Mouse (Mus musculus) thymus, adult 2 months (tissue): ENCODE measurements around the gene Slc41a2. TPM values are rescaled to one million over a fixed set of nuclear protein-coding genes. Genes with fewer than 3 reads are reported as not detected.

ENCODE experiments used
- DNase-seq: peaks from one replicate; pipeline ENCODE4 v3.0.0; 2021
- H3K27ac ChIP-seq: fragments of 200-500 bp; 2 replicates; pipeline ENCODE4 v1.5.1; 2012; ENCODE audit warnings: low read length, control low read depth; ENCODE audit not compliant: control insufficient read depth, insufficient read depth
- H3K27me3 ChIP-seq: fragments of 200-500 bp; 2 replicates; pipeline ENCODE4 v1.6.1; 2012; ENCODE audit warnings: mild to moderate bottlenecking, low read length, moderate library complexity, mixed read lengths; ENCODE audit not compliant: control insufficient read depth, insufficient read depth
- H3K36me3 ChIP-seq: fragments of 200-500 bp; 2 replicates; pipeline ENCODE4 v1.6.1; 2012; ENCODE audit warnings: mild to moderate bottlenecking, low read length, moderate library complexity; ENCODE audit not compliant: control insufficient read depth, insufficient read depth
- H3K4me1 ChIP-seq: fragments of 200-500 bp; replicated peaks from 2 replicates; pipeline ENCODE4 v1.6.1; 2012; ENCODE audit warnings: low read length; ENCODE audit not compliant: control insufficient read depth, insufficient read depth
- H3K4me3 ChIP-seq: fragments of 200-500 bp; 2 replicates; pipeline ENCODE4 v1.5.1; 2012; ENCODE audit warnings: mild to moderate bottlenecking, low read length, control low read depth, moderate library complexity; ENCODE audit not compliant: control insufficient read depth, insufficient read depth
- CTCF ChIP-seq: fragments of 200-500 bp; IDR thresholded peaks from 2 replicates; pipeline ENCODE4 v1.5.1; 2012; ENCODE audit warnings: mild to moderate bottlenecking, control low read depth, low read length, moderate library complexity, borderline replicate concordance; ENCODE audit not compliant: control insufficient read depth, poor library complexity, insufficient read depth; ENCODE audit errors: extremely low read depth
- POLR2A ChIP-seq: fragments of 200-500 bp; IDR thresholded peaks from 2 replicates; pipeline ENCODE4 v1.6.1; 2012; ENCODE audit warnings: mild to moderate bottlenecking, low read length, control low read depth, moderate library complexity; ENCODE audit not compliant: control insufficient read depth, poor library complexity, insufficient read depth; ENCODE audit errors: extremely low read depth
- WGBS: fragments of 180-500 bp; shearing (Covaris S2); methylation state at CpG from one replicate; pipeline ENCODE4 v1.1.7; 2018; 5-methylcytosine and 5-hydroxymethylcytosine counted together
- polyA plus RNA-seq: library from polyadenylated mRNA; depleted of rRNA; stranded (reverse); fragments of >200 nt; gene quantifications from 2 replicates; pipeline ENCODE4 v1.2.3, GENCODE M21; 2012

The Slc41a2 gene
- polyA plus RNA-seq, 1 experiment: 0.97 TPM

- 95% methylated on average over 14 of the region's 14 CpGs for WGBS
- TF ChIP-seq POLR2A (no peak), CTCF (no peak)
- peaks cover 6% of the 10 kb centered on the region; the same call in 1 of the 2 replicates for H3K4me1 ChIP-seq
- H3K27ac ChIP-seq: no peak overlapping the region
- H3K4me3 ChIP-seq: no peak overlapping the region
- DNase-seq: no peak
- no peaks in the 10 kb centered on the region for H3K36me3 ChIP-seq
- no peaks in the 10 kb centered on the region for H3K27me3 ChIP-seq
These were observed 134.6 kb downstream of the Slc41a2 start for GRCm38 (mm10) chr10:83202906-83203702.

GRCm38 (mm10) chr10:83201525-83201924 lies 136.2 kb downstream of the Slc41a2 start:
- WGBS: 92% methylated on average over 7 of the region's 7 CpGs
- H3K4me1 ChIP-seq: peaks cover 2% of the 10 kb centered on the region; the same call in 1 of the 2 replicates
- DNase-seq: no peak
- no peaks in the 10 kb centered on the region for H3K27me3 ChIP-seq
- no peaks in the 10 kb centered on the region for H3K36me3 ChIP-seq
- TF ChIP-seq CTCF: no peak
- TF ChIP-seq POLR2A: no peak
- H3K27ac ChIP-seq: no peak overlapping the region
- H3K4me3 ChIP-seq: no peak overlapping the region

GRCm38 (mm10) chr10:83199290-83199689 lies 138.4 kb downstream of the Slc41a2 start:
- WGBS: 91% methylated on average over 9 of the region's 9 CpGs
- Histone ChIP-seq H3K27ac (no peak overlapping the region), H3K4me1 (peaks cover 4% of the 10 kb centered on the region; the same call in 1 of the 2 replicates), H3K27me3 (no peaks in the 10 kb centered on the region), H3K4me3 (no peak overlapping the region), H3K36me3 (no peaks in the 10 kb centered on the region)
- DNase-seq: no peak
- TF ChIP-seq POLR2A: no peak
- TF ChIP-seq CTCF: no peak

- Histone ChIP-seq H3K36me3 (no peaks in the 10 kb centered on the region), H3K4me3 (no peak overlapping the region), H3K4me1 (peaks cover 4% of the 10 kb centered on the region; the same call in 1 of the 2 replicates), H3K27ac (no peak overlapping the region), H3K27me3 (no peaks in the 10 kb centered on the region)
- TF ChIP-seq POLR2A (no peak), CTCF (no peak)
- DNase-seq: no peak
- WGBS: 93% methylated on average over 5 of the region's 5 CpGs
These were observed 139.0 kb downstream of the Slc41a2 start for GRCm38 (mm10) chr10:83198692-83199091.

- no peak overlapping the region for H3K27ac ChIP-seq
- WGBS: 41% methylated on average over 11 of the region's 11 CpGs
- peaks cover 4% of the 10 kb centered on the region; the same call in 1 of the 2 replicates for H3K4me1 ChIP-seq
- peak; percentile 84 for DNase-seq
- no peaks in the 10 kb centered on the region for H3K27me3 ChIP-seq
- TF ChIP-seq CTCF (peak; percentile 90), POLR2A (no peak)
- H3K36me3 ChIP-seq: no peaks in the 10 kb centered on the region
- no peak overlapping the region for H3K4me3 ChIP-seq
These were observed 139.9 kb downstream of the Slc41a2 start for GRCm38 (mm10) chr10:83197690-83198336.

- Histone ChIP-seq H3K36me3 (no peaks in the 10 kb centered on the region), H3K4me3 (no peak overlapping the region), H3K4me1 (peaks cover 6% of the 10 kb centered on the region), H3K27ac (no peak overlapping the region), H3K27me3 (no peaks in the 10 kb centered on the region)
- TF ChIP-seq POLR2A: no peak
- TF ChIP-seq CTCF: no peak
- 94% methylated on average over 6 of the region's 6 CpGs for WGBS
- DNase-seq: no peak
These were observed 145.7 kb downstream of the Slc41a2 start for GRCm38 (mm10) chr10:83191982-83192381.
